Mouse (Mus musculus): ENCODE measurements around the gene Ttll9. TPM values are rescaled to one million over a fixed set of nuclear protein-coding genes. Genes with fewer than 3 reads are reported as not detected.

Ttll9 gene
- 3.0 and 4.0 TPM in 2 replicates for polyA plus RNA-seq (2012; rRNA removed)

DNA sequence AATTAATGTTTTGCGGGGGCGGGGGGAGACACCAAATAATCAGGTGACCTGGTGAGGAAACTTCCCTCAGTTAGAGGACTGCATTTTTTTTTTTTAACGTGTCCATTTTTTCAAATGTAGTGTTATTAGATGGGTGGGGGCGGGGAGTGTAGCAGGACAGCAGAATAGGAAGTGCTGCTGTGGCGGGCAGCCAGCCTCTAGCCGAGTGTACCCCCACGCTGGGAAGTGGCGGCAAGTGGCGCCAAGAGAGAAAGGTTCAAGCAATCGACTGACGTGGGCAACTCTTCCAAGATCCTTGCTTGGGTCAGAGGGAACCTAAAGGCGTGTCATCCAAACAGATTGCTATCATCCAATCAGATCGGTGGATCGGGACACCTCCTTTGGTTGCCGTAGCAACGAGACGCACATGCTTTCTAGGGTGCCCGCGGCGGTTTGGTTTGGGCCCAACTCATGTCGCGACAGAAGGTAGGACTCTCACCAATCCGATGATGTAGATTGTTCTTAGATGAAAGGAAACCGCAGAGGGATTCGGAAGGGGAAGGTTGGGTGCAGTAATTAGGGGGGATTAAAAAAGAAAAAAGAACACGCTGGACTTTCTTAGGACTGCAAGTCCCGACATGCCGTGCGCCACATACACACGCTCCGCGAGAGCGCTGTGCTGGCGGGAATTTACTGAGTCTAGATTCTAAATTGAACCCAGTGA, at the start of gene Ttll9:
TSS of gene Ttll9 (plus strand) at position 395 of the 703 bp plus-strand sequence.

GRCm38 (mm10) chr2:152933048-152933447, 29.2 kb upstream of the Ttll9 start, which contains the start of gene Foxs1:
Gene Foxs1, minus strand, starts transcription at chr2:152933208.

DNA sequence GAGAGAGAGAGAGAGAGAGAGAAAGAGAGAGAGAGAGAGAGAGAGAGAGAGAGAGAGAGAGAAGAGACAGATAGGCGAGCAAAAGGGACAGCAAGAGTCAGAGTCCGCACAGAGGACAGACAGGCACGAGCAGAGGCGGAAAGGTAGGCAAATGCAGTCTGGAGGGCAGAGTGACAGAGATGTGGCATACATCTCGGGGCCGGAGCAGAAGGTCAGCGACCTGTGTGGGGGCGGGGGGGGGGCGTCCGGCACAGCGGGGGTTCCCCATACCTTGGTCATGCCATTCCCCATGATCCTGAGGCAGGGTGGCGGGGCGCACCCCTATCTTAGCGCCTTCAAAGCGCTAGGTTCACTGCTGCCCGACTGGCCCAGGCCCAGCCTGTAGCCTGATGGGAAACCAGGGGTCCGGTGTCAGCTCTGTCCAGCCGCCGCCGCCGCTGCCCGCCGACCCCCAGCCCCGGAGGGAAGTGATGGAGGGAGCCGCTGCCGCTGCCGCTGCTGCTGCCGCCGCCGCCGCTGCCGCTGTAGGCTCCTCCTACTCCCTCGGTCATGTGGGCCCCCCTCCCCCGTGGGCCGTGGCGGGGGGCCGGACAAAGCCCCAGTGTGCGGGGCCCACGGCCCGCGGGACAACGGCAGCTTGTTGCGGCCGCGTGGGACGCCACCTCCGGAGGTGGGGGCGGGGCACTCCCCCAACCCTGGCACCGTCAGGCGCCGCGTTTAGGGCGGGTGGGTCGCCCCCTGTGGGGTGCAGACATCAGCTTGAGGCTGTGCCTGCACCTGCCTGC, 11.0 kb upstream of the Ttll9 start, which contains the start of gene Dusp15:
TSS of gene Dusp15 (minus strand) at position 634 of the 785 bp plus-strand sequence.

DNA sequence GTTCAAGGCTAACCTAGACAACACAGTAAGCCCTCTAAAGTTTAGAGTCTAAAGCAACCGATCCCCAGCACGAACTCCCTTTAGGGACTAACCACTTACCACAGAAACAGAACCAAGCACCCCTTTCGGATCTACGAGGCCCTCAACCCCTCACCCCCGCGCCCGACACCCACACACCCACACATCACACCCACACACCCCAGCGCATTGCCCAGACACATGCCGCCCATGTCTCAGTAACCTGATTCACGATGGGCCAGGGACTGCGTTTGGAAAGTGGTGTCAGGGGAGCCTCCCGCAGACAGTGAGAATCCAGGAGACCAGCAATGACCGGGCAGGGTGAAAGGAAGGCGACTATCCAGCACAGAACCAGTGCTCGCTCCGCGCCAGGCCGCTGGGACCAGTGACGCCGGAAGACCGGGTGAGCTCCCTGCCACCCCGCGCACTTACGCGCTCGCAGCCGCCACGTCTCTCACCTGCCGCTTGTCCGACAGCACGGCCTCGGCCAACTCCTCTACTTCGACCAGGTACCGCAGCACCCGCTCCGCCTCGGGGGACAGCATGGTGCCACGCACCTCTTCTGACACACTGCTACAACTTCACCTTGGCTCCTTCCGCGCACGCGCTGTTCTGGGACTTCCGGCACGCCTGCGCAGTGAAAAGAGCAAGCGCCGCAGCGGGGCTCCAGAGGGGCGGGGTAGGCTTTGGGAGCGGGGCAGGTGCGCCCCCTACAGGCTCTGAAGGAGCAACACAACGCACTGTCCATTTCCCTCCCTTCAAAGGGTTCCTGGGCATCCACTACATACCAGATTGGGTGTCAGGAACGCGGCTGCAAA, 52.7 kb downstream of the Ttll9 start, which contains the start of gene Pdrg1:
TSS of gene Pdrg1 (minus strand) at position 670 of the 836 bp plus-strand sequence.

DNA sequence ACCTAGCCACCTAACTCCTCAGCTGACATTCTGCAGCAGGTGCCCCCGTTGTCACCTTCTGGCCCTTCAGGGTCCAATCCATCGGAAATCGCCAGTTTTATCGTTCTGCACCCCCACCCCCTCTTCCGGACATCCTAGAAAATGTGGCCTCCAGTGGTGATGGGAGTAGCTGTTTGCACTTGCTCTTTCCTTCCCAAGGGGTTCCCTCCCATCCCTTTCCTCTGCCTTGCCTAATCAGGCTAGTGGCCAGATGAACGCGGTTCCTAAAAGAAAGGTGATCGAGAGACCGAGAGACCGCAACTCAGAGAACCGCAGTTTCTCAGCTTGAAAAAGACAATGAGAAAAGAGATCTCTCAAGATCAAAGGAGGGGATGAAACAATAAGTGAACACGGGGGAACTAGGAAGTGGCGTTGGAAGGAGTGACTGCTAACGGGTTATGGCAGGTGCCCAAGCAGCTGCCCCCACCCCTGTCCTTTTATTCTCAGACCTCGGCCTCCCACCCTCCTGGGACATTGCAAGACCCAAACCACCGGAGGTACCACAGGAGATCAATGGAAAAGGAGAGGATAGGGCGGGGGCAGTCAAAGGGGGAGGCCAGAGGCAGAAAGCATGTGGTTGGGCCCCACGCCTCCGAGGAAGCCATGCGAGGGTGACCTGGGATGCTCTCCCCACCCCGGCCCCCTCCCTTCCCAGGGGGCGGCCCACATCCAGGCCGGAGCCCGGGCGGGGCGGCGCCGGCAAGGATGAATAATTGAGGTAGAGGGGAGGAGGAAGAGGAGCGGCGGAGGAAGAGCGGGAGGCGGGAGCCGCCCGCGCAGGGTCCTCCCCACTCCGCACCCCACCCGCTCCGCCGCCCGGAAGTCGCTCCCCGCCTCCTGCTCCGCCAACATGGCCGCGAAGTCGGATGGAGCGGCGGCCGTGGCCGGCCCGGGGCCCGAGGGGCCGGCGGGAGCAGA, 69.1 kb downstream of the Ttll9 start, which contains the start of gene Xkr7:
TSS of gene Xkr7 (plus strand) at position 727 of the 957 bp plus-strand sequence.

Other genes with a start within 250 kb of the Ttll9 start
- gene Id1, start 226.2 kb upstream of the Ttll9 start, polyA plus RNA-seq (2012; rRNA removed), result 383 and 402 TPM in 2 replicates
- 6.7 and 9.5 TPM in 2 replicates for gene Cox4i2, start 208.3 kb upstream of the Ttll9 start, polyA plus RNA-seq (2012; rRNA removed)
- gene Bcl2l1, start 130.8 kb upstream of the Ttll9 start, polyA plus RNA-seq (2012; rRNA removed), result 45.3 and 60.1 TPM in 2 replicates
- gene Tpx2, start 114.5 kb upstream of the Ttll9 start, polyA plus RNA-seq (2012; rRNA removed), result 2.6 and 3.6 TPM in 2 replicates
- gene Mylk2, start 51.1 kb upstream of the Ttll9 start, polyA plus RNA-seq (2012; rRNA removed), result 0.08 and 0.09 TPM in 2 replicates
- gene Foxs1, start 29.3 kb upstream of the Ttll9 start, polyA plus RNA-seq (2012; rRNA removed), result 57.4 and 78.2 TPM in 2 replicates
- 0.59 and 1.1 TPM in 2 replicates for gene Dusp15, start 10.8 kb upstream of the Ttll9 start, polyA plus RNA-seq (2012; rRNA removed)
- gene Pdrg1, start 52.9 kb downstream of the Ttll9 start, polyA plus RNA-seq (2012; rRNA removed), result 51.4 and 72.3 TPM in 2 replicates
- gene Xkr7, start 69.4 kb downstream of the Ttll9 start, polyA plus RNA-seq (2012; rRNA removed), result not detected in 2 replicates
- 30.9 and 35.6 TPM in 2 replicates for gene Ccm2l, start 103.5 kb downstream of the Ttll9 start, polyA plus RNA-seq (2012; rRNA removed)
- gene Hck, start 146.0 kb downstream of the Ttll9 start, polyA plus RNA-seq (2012; rRNA removed), result 8.4 and 10.4 TPM in 2 replicates
- 39.1 and 46.2 TPM in 2 replicates for gene Tm9sf4, start 198.8 kb downstream of the Ttll9 start, polyA plus RNA-seq (2012; rRNA removed)

All from ovary, adult 2 months (tissue).